Mouse (Mus musculus): ENCODE results near the gene Creld2.
"Not testable (repeated sequence)": the region's sequence is repeated elsewhere in the genome, so short reads cannot be mapped to it uniquely, and the experiment has no call there.

The Creld2 gene

DNA sequence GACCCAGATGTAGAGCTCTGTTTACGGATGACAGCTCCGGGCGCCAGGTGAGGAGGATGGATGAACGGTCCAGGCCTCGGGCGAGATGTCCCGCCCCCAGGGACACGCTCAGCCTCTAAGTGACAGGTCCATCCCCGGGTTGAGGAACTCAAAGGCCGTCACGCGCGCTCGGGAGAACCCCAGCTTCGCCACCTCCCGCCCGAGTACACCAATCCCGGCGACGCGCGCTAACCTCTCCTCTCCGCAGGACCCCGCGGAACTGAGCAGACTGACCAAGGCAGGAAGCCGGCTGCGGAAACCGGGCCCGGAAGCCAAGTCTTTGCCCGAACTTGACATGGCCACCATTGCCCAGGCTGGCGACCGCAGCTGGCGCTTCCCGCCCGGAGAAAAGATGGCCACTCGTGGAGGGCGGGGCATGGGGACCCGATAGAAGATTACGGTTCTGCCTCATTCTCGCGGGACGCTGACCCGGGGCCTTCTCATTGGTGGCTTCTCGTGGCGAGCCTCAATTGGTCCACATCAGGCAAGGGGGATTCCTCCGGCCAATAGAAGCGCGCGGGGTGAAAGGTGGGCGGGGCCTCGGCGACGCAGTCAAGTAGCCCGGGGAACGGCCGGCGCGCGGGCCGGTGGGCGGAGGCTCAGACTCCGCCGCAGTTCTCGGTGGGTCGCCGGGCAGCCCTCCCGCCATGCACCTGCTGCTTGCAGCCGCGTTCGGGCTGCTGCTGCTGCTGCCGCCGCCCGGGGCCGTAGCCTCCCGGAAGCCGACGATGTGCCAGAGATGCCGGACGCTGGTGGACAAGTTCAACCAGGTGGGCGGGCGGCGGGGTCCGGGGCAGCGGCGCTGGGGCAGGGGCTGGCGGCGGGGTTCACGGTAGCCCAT lies at the start of gene Creld2, which contains the start of gene Alg12:
Gene Creld2, plus strand, starts transcription at position 621 of the 880 bp plus-strand sequence.
Gene Alg12, minus strand, starts transcription at position 293 of the 880 bp plus-strand sequence.
- DNase-seq (ENCODE audit: low spot score) = peak; percentile 100

GRCm38 (mm10) chr15:88774630-88775029 lies 44.8 kb upstream of the Creld2 start:
- DNase-seq (ENCODE audit: low spot score) = not testable (repeated sequence)

- no peak for DNase-seq (ENCODE audit: low spot score)
These were observed 27.2 kb upstream of the Creld2 start for GRCm38 (mm10) chr15:88792140-88792850.

DNA sequence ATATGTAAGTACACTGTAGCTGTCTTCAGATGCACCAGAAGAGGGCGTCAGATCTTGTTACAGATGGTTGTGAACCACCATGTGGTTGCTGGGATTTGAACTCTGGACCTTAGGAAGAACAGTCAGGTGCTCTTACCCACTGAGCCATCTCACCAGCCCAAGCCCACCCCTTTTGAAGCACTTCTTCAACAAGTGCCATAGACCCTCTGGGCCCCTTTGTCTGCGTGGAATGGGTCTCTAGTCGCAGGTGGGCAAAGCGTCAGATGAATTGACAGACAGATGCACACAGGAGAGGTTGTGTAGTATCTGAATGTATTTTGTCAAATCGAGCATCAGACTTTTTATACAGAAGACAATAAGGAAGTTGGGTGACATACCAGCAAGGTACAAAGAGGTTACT lies 24.7 kb upstream of the Creld2 start:
- DNase-seq (ENCODE audit: low spot score) = not testable (repeated sequence)

DNA sequence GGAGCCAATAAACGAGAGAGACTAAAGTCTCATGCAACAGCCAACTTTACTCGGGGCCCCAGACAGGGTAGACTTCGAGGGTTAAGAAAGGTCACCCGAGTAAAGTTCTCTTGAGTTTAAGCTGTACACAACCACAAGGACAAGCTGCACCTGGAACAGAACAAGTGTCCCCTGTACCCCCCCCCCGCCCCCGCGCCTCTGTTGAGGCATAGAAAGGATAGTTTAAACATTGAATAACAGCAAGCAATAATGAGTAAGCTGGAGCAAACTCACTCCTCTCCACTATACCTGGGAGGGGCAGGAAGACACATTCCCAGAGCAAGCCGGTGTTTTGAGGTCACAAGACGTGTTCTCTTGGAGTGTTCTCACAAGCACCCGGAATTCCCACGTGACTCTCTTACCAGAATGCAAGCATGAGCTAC lies 19.5 kb upstream of the Creld2 start:
- DNase-seq (ENCODE audit: low spot score) = no peak

DNA sequence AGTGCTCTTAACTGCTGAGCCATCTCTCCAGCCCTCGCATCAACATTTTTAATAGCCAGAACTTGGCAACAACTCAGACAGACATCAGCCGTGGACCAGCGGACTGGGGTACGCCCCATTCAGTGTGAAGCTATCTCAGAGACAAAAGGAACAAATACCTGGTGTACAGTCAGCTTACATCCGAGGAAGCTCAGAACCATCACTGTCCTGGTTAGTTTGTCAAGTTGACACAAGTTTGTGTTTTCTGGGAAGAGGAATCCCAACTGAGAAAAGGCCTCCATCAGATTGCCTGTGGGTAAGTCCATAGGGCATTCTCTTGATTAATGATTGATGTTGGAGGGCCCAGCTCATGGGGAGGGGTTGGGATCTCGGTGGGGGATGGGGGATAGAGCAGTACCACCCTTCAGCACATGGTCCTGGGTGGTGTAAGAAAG lies 18.5 kb upstream of the Creld2 start:
- DNase-seq (ENCODE audit: low spot score) = no peak

GRCm38 (mm10) chr15:88801903-88802302 lies 17.5 kb upstream of the Creld2 start:
- no peak for DNase-seq (ENCODE audit: low spot score)

DNA sequence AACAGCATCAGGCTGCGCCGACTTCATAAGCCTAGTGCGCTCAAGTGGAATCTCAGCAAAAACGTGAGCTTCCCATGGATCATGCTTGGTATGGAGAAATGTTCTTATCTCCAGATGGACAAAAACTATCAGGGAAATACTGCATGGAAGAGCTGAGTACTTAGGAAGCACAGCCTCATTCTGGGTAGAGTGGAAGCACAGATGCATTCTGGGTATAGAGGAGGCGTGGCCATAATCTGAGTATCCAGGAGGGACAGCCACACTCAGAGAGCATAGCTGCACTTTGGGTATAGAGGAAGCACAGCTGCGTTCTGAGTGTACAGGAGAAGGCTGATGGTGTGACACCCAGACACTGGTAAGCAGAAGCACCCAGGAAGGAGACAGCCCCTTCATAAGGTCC lies 17.1 kb upstream of the Creld2 start:
- no peak for DNase-seq (ENCODE audit: low spot score)

- no peak for DNase-seq (ENCODE audit: low spot score)
These were observed 11.3 kb upstream of the Creld2 start for GRCm38 (mm10) chr15:88808121-88808520.

- DNase-seq (ENCODE audit: low spot score) = no peak
These were observed 9.1 kb upstream of the Creld2 start for GRCm38 (mm10) chr15:88810369-88810768.

- no peak for DNase-seq (ENCODE audit: low spot score)
These were observed 6.2 kb upstream of the Creld2 start for GRCm38 (mm10) chr15:88813262-88813661.

DNA sequence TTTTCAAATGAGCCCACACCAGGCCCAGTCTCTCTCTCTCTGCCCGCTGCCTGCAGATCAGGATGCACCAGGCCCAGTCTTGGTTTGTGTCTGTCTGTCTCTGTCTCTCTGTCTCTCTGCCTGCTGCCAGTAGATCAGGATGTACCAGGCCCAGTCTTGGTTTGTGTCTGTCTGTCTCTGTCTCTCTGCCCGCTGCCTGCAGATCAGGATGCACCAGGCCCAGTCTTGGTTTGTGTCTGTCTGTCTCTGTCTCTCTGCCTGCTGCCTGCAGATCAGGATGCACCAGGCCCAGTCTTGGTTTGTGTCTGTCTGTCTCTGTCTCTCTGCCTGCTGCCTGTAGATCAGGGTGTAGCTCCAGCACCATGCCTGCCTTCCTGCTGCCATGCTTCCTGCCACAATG lies 5.6 kb upstream of the Creld2 start:
- DNase-seq (ENCODE audit: low spot score) = not testable (repeated sequence)

DNA sequence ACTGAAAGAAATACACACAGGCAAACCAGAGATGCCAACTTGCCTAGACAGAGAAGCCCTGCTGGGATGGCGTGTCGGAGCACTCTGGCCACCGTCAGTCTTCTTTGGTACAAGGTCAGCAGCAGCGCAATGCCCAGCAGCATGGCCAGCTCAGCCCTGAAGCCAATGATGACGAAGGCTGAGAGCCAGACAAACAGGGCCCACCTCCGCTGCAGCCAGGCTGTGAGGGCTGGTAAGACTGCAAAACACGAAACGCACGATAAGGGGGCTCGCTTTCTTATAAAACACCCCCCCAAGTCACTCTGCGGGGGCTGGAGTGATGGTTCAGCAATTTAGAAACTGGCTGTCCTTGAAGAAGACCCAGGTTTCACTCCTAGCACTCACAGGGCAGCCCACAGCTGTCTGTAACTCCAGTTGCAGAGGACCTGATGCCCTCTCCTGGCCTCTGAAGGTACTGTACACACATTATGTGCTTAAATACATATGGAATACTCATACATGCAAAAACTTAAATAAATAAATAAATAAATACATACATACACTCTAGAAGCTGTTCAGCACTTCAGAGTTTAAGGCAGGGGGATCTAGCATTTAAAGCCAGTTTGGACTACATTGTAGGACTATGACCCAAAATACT lies 4.9 kb upstream of the Creld2 start:
- DNase-seq (ENCODE audit: low spot score) = no peak

GRCm38 (mm10) chr15:88815196-88815700 lies 4.2 kb upstream of the Creld2 start:
- DNase-seq (ENCODE audit: low spot score) = no peak

- DNase-seq (ENCODE audit: low spot score) = no peak
These were observed 459 bp downstream of the Creld2 start for GRCm38 (mm10) chr15:88819906-88820303.

- no peak for DNase-seq (ENCODE audit: low spot score)
These were observed 2.0 kb downstream of the Creld2 start for GRCm38 (mm10) chr15:88821403-88821802.

DNA sequence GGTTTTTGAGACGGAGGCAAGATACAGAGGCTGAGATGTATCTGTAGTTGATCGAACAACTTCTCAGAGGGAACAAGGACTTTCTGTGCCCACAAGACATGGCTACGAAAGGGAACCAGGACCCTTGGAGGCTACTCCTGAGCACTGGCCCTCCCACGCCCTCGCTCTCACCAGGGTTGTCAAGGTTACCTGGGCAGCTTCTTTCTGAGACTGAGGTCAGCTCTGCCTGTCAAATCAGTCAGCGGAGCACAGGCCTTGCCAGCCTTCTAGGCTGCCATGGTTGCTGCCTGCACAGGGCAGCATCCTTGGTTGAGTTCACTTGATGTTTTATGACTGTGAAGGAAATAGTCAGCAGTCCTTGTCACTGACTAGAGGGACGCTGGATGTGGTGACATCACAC lies 3.1 kb downstream of the Creld2 start:
- DNase-seq (ENCODE audit: low spot score) = no peak

DNA sequence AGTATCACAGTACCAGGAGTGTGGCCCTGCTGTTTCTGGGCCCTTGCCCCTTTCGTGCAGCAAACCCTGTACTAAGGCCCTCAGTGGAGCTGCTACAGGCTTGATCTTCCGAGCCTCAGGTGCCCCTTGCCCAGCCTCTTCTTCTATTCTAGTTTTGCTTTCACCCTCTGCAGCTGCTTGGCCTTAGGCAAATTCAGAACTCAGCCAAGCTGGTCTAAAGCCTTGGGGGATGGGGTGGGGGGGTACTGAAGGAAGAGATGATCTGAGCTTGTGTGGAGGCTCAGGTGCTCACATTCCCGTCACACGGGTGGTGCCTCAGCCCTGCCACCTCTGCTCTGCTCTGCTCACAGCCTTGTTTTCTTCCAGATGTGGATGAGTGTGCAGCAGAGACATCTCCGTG lies 3.9 kb downstream of the Creld2 start:
- DNase-seq (ENCODE audit: low spot score) = no peak

DNA sequence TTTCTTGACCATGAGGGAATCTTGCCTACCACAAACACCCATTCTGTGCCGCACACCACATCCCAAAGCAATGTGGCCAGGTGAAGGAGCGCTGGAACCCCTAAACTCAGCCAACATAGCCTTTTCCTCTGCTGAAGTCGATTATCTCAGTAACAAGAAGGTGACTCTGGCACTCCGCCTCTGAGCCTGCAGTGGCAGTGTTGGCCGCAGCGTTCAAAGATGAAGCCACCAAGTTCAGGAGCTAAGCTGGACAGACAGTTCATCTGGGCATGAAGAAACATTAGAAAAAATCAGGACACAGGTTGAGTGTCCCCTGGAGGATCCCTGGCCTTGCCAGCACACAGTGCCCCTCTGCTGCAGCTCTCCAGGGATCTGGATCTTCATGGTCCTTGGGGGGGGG lies 8.0 kb downstream of the Creld2 start:
- no peak for DNase-seq (ENCODE audit: low spot score)

GRCm38 (mm10) chr15:88827991-88828799 lies 8.7 kb downstream of the Creld2 start:
- DNase-seq (ENCODE audit: low spot score) = peak; percentile 41
